Mouse (Mus musculus) bone marrow, adult 2 months (tissue): Measurements from ENCODE around the gene Erg28.

Experiments
- CTCF ChIP-seq: fragments of 200-500 bp; IDR thresholded peaks from 2 replicates; pipeline ENCODE4 v1.5.1; 2011; ENCODE audit warnings: low read length, control low read depth; ENCODE audit not compliant: control insufficient read depth, insufficient read depth
- POLR2A ChIP-seq: fragments of 200-500 bp; IDR thresholded peaks from 2 replicates; pipeline ENCODE4 v1.6.1; 2011; ENCODE audit warnings: low read depth, mild to moderate bottlenecking, control low read depth, low read length, borderline replicate concordance; ENCODE audit not compliant: control insufficient read depth

DNA sequence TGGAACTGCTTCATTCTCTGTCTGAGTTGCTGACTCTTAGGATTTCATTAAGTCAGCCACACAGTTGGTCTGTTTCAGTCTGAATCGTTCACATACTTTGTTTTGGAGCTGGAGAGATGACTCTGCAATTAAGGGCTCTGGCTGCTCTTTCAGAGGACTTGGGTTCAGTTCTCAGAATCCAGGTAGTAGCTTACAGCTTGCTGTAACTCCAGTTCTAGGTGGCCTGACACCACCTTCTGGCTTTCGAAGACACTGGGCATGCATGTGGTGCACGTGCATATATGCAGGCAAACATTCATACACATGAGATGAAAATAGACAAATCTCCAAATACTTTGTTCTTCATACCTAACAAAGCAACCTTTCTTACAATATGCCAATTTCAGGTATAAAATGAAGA lies 5.5 kb upstream of the Erg28 start:
- TF ChIP-seq CTCF = no peak
- no peak for TF ChIP-seq POLR2A
